Mouse (Mus musculus): Measurements from ENCODE around the gene Nkpd1.

Gene Nkpd1

GRCm38 (mm10) chr7:19517652-19518365 is at the start of gene Nkpd1:
Gene Nkpd1, plus strand, starts transcription at chr7:19517838.
- in situ Hi-C loops (cut with MboI, MseI): no loop called here

GRCm38 (mm10) chr7:19468279-19468678 is 49.4 kb upstream of the Nkpd1 start:
- in situ Hi-C loops (cut with MboI, MseI): no loop called here

- in situ Hi-C loops (cut with MboI, MseI): no loop called here
Observed at GRCm38 (mm10) chr7:19469404-19469803, 48.2 kb upstream of the Nkpd1 start.

- in situ Hi-C loops (cut with MboI, MseI): no loop called here
Observed at GRCm38 (mm10) chr7:19470308-19470707, 47.3 kb upstream of the Nkpd1 start.

GRCm38 (mm10) chr7:19472403-19472802 is 45.2 kb upstream of the Nkpd1 start:
- in situ Hi-C loops (cut with MboI, MseI): no loop called here

- in situ Hi-C loops (cut with MboI, MseI): no loop called here
Observed at GRCm38 (mm10) chr7:19473875-19474443, 43.7 kb upstream of the Nkpd1 start.

GRCm38 (mm10) chr7:19477084-19477483 is 40.6 kb upstream of the Nkpd1 start:
- in situ Hi-C loops (cut with MboI, MseI): no loop called here

- in situ Hi-C loops (cut with MboI, MseI): no loop called here
Observed at GRCm38 (mm10) chr7:19477624-19478384, 39.8 kb upstream of the Nkpd1 start.

- in situ Hi-C loops (cut with MboI, MseI): no loop called here
Observed at GRCm38 (mm10) chr7:19483281-19483680, 34.4 kb upstream of the Nkpd1 start.

- in situ Hi-C loops (cut with MboI, MseI): no loop called here
Observed at GRCm38 (mm10) chr7:19485488-19485887, 32.1 kb upstream of the Nkpd1 start.

GRCm38 (mm10) chr7:19486549-19486948 is 31.1 kb upstream of the Nkpd1 start:
- in situ Hi-C loops (cut with MboI, MseI): no loop called here

GRCm38 (mm10) chr7:19489525-19489924 is 28.1 kb upstream of the Nkpd1 start:
- in situ Hi-C loops (cut with MboI, MseI): no loop called here

GRCm38 (mm10) chr7:19491731-19492130 is 25.9 kb upstream of the Nkpd1 start:
- in situ Hi-C loops (cut with MboI, MseI): no loop called here

- in situ Hi-C loops (cut with MboI, MseI): loop anchor here (5.0 kb wide), 1 partner anchor 83 kb away; no protein-coding TSS in a partner anchor
Observed at GRCm38 (mm10) chr7:19494751-19495474, 22.7 kb upstream of the Nkpd1 start.

GRCm38 (mm10) chr7:19495521-19496213 is 22.0 kb upstream of the Nkpd1 start:
- in situ Hi-C loops (cut with MboI, MseI): loop anchor here (5.0 kb wide), 1 partner anchor 83 kb away; no protein-coding TSS in a partner anchor

- in situ Hi-C loops (cut with MboI, MseI): loop anchor here (5.0 kb wide), 1 partner anchor 84 kb away; no protein-coding TSS in a partner anchor
Observed at GRCm38 (mm10) chr7:19496214-19496555, 21.5 kb upstream of the Nkpd1 start.

GRCm38 (mm10) chr7:19498326-19498725 is 19.3 kb upstream of the Nkpd1 start:
- in situ Hi-C loops (cut with MboI, MseI): loop anchor here (5.0 kb wide), 1 partner anchor 86 kb away; no protein-coding TSS in a partner anchor

GRCm38 (mm10) chr7:19500420-19501363 is 16.9 kb upstream of the Nkpd1 start:
- in situ Hi-C loops (cut with MboI, MseI): no loop called here

- in situ Hi-C loops (cut with MboI, MseI): no loop called here
Observed at GRCm38 (mm10) chr7:19501658-19502057, 16.0 kb upstream of the Nkpd1 start.

GRCm38 (mm10) chr7:19503481-19504068 is 14.1 kb upstream of the Nkpd1 start:
- in situ Hi-C loops (cut with MboI, MseI): no loop called here
